Mouse (Mus musculus) ES-Bruce4 (cell line): ENCODE data around the gene Hgf. TPM values are rescaled to one million over a fixed set of nuclear protein-coding genes. Genes with fewer than 3 reads are reported as not detected.

ENCODE experiments used
- H3K27ac ChIP-seq: 2 replicates; pipeline ENCODE4 v1.5.1; 2012; ENCODE audit warnings: low read length, inconsistent platforms; ENCODE audit not compliant: insufficient read depth
- H3K27me3 ChIP-seq: 2 replicates; pipeline ENCODE4 v1.6.1; 2012; ENCODE audit warnings: mild to moderate bottlenecking, low read length, inconsistent platforms; ENCODE audit not compliant: control insufficient read depth, poor library complexity, insufficient read depth, severe bottlenecking
- H3K36me3 ChIP-seq: 2 replicates; pipeline ENCODE4 v1.6.1; 2012; ENCODE audit warnings: inconsistent platforms, mild to moderate bottlenecking, low read length, moderate library complexity; ENCODE audit not compliant: control insufficient read depth, poor library complexity, insufficient read depth, severe bottlenecking
- H3K4me1 ChIP-seq: one replicate; pipeline ENCODE4 v1.8.1; 2011; ENCODE audit warnings: low read length; ENCODE audit not compliant: control insufficient read depth, insufficient read depth
- H3K4me3 ChIP-seq: 2 replicates; pipeline ENCODE4 v1.5.1; 2011; ENCODE audit warnings: low read depth, mild to moderate bottlenecking, low read length
- H3K9ac ChIP-seq: 2 replicates; pipeline ENCODE4 v1.6.1; 2012; ENCODE audit warnings: low read depth, mild to moderate bottlenecking, inconsistent platforms; ENCODE audit not compliant: poor library complexity, severe bottlenecking
- H3K9me3 ChIP-seq: replicated peaks from 2 replicates; pipeline ENCODE4 v1.6.1; 2012; ENCODE audit warnings: mild to moderate bottlenecking, low read length, inconsistent platforms; ENCODE audit not compliant: control insufficient read depth, poor library complexity, insufficient read depth, severe bottlenecking
- CTCF ChIP-seq: IDR thresholded peaks from one replicate; pipeline ENCODE4 v1.8.1; 2011; ENCODE audit warnings: low read depth, low read length
- EP300 ChIP-seq: IDR thresholded peaks from 2 replicates; pipeline ENCODE4 v1.6.1; 2011; ENCODE audit warnings: low read depth, low read length; ENCODE audit not compliant: insufficient read depth
- POLR2A ChIP-seq: IDR thresholded peaks from one replicate; pipeline ENCODE4 v1.8.1; 2011; ENCODE audit warnings: low read length; ENCODE audit not compliant: insufficient read depth
- polyA plus RNA-seq: library from polyadenylated mRNA; stranded (reverse); fragments of >200 nt; gene quantifications from 2 replicates; pipeline ENCODE4 v1.2.4, GENCODE M21; 2011; ENCODE audit warnings: low read depth; ENCODE audit not compliant: missing spikeins, insufficient read depth, insufficient read length

Hgf gene
- polyA plus RNA-seq: not detected in 2 replicates

DNA sequence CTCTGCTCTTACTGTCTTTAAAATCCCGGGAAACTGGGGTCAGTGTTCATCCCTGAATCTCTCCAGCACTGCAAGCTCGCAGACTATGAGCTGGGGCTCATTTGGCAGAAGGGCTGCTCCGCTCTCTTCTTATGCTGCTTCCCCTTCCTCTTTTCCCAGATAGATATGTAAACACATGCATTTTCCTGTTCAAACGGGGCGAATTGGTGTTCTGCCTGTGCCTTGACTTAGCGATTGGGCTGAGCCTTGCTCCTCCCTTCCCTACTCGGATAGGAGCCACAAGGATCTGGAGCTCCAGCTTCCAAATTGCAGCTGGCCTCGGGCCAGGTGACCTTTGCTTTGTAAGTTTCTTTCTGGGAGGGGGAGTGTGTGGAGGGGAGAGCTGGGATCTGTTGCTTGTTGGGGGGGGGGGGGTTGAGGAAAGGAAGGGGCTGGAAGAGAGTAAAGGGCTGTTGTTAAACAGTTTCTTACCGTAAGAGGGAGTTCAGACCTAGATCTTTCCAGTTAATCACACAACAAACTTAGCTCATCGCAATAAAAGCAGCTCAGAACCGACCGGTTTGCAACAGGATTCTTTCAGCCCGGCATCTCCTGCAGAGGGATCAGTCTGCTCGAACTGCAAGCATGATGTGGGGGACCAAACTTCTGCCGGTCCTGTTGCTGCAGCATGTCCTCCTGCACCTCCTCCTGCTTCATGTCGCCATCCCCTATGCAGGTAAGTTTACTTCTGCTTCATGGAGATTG lies at the start of gene Hgf:
Gene Hgf, plus strand, starts transcription at position 192 of the 744 bp plus-strand sequence.
- Histone ChIP-seq H3K9ac (no peak within 1 kb of the TSS), H3K4me3 (no peak within 1 kb of the TSS), H3K27ac (no peak within 1 kb of the TSS), H3K4me1 (no peaks in the 10 kb centered on the region), H3K27me3 (no peaks in the 10 kb centered on the region; the same call in 1 of the 2 replicates), H3K36me3 (no peaks in the 10 kb centered on the region), H3K9me3 (no peaks in the 10 kb centered on the region)
- TF ChIP-seq EP300 (no peak), CTCF (no peak), POLR2A (no peak)

DNA sequence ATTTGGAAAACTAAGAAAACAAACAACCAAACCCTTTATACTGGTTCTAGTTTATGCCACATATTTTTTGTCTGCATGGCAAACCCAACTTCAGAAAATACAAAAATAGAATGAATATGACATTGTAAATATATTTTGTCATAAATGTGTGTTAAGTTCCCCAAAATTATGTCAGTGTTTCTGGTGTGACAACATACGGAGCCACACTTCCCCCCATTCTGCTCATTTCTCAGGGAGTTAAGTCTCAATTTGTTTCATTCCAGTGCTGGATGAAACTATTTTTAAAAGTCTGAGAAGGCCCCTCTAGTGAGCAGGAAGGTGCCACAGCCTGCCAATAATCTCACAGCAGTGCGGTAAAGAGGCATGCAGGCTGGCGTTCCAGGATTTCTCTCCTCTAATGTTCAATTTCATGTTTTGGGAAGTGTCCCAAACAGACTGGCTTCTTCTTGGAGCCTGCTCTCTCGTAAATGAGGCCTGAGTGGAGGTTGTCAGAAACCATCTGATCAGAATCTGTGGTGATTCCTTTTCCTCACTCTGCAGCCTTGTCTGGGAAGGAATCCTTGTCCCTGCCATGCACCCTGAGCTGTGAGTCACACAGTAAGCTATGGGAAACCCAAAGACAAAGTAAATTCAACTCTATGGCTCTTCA lies 46.5 kb upstream of the Hgf start:
- Histone ChIP-seq H3K27me3 (no peaks in the 10 kb centered on the region), H3K4me3 (no peak overlapping the region)
- TF ChIP-seq EP300: no peak
- TF ChIP-seq CTCF: no peak
- no peak for TF ChIP-seq POLR2A

DNA sequence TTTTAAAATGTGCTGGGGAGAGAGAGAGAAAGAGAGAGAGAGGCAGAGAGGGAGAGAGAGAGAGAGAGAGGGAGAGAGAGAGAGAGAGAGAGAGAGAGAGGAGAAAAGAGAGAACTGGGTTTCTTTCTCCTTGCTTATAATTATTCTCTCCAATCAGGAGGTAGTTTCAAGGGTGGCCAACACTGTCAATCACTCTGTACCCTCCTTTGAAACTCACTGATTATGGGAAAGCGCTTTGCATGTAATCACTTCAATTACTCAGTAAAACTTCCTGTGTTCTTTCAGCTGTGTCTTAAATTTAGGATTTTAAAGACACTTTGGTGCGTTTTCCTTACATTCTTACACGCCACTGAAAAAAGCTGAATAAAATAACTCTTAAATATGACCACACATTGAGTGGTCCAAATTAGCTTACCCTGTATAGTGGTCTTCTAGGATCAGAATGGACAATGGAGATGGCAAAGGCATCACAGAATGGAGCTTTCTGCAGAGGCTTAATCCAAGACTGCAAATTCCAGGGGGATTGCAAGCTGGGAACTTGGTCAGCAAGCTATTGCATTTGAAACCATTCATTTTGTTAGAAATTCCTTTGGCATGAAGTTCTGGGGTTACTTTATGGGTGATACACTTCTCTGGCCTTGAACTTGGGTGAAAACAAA lies 21.5 kb upstream of the Hgf start:
- H3K27me3 ChIP-seq: no peaks in the 10 kb centered on the region; the same call in 1 of the 2 replicates
- no peak overlapping the region for H3K9ac ChIP-seq
- no peaks in the 10 kb centered on the region for H3K9me3 ChIP-seq
- H3K4me3 ChIP-seq: no peak overlapping the region
- no peaks in the 10 kb centered on the region for H3K36me3 ChIP-seq
- TF ChIP-seq POLR2A (no peak), CTCF (no peak), EP300 (no peak)
- no peak overlapping the region for H3K27ac ChIP-seq
- H3K4me1 ChIP-seq: no peaks in the 10 kb centered on the region

More for the DNA sequence above, 46.5 kb upstream of the Hgf start:
- Histone ChIP-seq H3K4me1 (no peaks in the 10 kb centered on the region), H3K9ac (no peak overlapping the region), H3K36me3 (no peaks in the 10 kb centered on the region), H3K9me3 (no peaks in the 10 kb centered on the region), H3K27ac (no peak overlapping the region)

DNA sequence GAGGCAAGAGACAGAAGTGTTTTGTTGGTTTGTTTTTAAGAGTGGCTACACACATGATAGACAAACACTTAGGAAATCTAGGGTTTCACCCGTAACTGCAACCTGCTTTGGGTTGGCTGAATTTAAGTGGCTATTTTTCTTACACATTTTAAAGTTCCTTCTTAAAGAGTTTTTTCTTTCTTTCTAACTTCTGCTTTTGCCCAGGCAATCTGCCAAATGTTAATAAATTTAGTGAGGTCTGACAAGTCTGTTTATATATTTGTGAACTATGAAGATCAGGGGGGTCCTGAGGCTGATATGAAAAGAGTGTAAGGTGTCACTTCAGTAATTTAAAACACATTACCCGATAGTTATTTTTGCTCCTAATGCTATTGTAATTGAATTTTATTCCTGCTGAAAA lies 15.2 kb upstream of the Hgf start:
- TF ChIP-seq EP300 (no peak), POLR2A (no peak), CTCF (no peak)
- H3K27me3 ChIP-seq: no peaks in the 10 kb centered on the region

DNA sequence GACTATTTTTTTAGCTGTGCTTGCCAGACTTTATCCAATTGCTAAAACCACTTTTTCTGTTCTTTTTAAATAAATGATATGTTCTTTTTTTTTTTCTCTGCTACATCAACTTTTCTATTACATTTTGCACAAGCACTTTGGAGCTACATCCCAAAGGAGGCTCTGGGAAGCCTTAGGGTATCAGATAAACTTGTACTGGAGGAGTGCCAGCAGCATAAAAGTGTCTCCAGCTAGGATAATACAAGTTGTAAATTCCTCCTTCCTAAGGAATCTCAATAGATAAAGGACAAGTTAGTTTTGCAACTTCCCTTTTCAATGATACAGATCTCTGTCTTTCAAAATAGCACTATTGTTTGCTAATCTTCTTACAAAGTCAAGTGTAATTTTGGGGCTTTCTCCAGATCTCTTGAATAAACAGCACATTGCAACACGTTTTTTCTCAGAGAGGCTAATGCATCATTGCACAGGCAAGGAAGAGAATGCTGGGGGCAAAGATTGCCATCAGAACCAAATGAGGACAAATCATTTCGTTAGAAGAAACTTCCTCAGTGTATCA lies 11.7 kb upstream of the Hgf start:
- Histone ChIP-seq H3K27ac (no peak overlapping the region), H3K27me3 (no peaks in the 10 kb centered on the region), H3K4me3 (no peak overlapping the region), H3K9me3 (no peaks in the 10 kb centered on the region), H3K9ac (no peak overlapping the region), H3K36me3 (no peaks in the 10 kb centered on the region), H3K4me1 (no peaks in the 10 kb centered on the region)
- TF ChIP-seq EP300 (no peak), POLR2A (no peak), CTCF (no peak)

More for the DNA sequence above, 15.2 kb upstream of the Hgf start:
- Histone ChIP-seq H3K27ac (no peak overlapping the region), H3K4me1 (no peaks in the 10 kb centered on the region), H3K36me3 (no peaks in the 10 kb centered on the region), H3K9me3 (no peaks in the 10 kb centered on the region), H3K4me3 (no peak overlapping the region), H3K9ac (no peak overlapping the region)

DNA sequence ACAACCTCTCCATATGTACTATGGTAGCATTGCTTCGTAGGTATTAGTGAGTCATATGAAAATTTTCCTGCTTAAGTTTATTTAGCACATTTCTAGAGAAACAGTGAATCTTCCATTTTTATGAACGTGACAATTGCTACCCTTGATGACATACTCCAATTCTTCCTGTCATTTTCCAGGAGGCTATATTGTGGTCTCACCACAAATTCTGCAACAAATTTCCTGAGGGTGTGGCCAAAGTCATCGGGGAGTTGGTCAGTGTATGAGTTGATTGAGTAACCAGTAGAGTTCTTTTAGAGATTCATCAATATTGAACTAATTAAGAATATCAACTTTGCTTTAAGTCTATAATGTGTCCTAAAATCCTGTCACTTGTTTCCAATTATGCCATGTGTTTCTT lies 5.8 kb upstream of the Hgf start:
- Histone ChIP-seq H3K9ac (no peak overlapping the region), H3K9me3 (no peaks in the 10 kb centered on the region), H3K4me3 (no peak overlapping the region), H3K36me3 (no peaks in the 10 kb centered on the region), H3K27me3 (no peaks in the 10 kb centered on the region), H3K27ac (no peak overlapping the region), H3K4me1 (no peaks in the 10 kb centered on the region)
- TF ChIP-seq CTCF (no peak), EP300 (no peak), POLR2A (no peak)
